ENCODE assay signal across 24 mouse cellular contexts in the genomic region with DNA sequence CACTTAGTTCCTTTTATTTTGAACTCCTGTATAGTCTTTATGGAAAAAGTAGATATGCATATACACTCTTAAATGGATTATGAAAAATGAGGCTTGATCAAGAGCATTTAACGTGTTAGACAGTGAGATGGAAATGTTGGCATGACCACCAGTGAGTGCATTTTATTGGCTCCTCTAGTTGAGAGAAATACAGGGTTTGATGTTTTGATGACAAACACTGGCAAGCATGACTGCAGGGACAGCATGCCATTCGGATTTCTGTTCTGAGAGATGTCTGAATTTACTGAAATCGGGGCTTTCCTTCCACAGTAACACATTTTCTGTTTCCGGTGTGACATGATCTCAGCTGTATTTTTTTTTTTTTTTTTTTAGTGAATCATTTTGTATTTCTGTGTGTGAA. TPM values are rescaled to one million over a fixed set of nuclear protein-coding genes. Genes with fewer than 3 reads are reported as not detected.
"Had no signal": no experiment of that assay in that cellular context is flagged by ENCODE, and none has a peak within 500 bp of the region (broad histone marks: within the 10 kb centered on the region; RNA-seq: fewer than 3 reads in every experiment).

No protein-coding gene starts in this region.

- H3K4me3 ChIP-seq: lung, embryonic 15.5 days; megakaryocyte, embryonic 14.5 days; midbrain, embryonic 13.5 days; midbrain, embryonic 15.5 days; neural tube, embryonic 12.5 days; stomach, embryonic 15.5 days had no signal

- H3K27me3 ChIP-seq: lung, embryonic 15.5 days; midbrain, embryonic 13.5 days; midbrain, embryonic 15.5 days; neural tube, embryonic 12.5 days; stomach, embryonic 15.5 days had no signal

- DNase-seq: lung, adult 2 months; lung, postnatal 14 days; lung, postnatal 36 days; right cerebral cortex, postnatal 14 days; thymus, adult 2 months; thymus, postnatal 25 days; thymus, postnatal 4 days had no signal

- H3K4me2 ChIP-seq: lung, embryonic 15.5 days; midbrain, embryonic 11.5 days; midbrain, embryonic 13.5 days; midbrain, embryonic 15.5 days; neural tube, embryonic 12.5 days; stomach, embryonic 15.5 days had no signal

- ATAC-seq: lung, postnatal 0 days; midbrain, embryonic 13.5 days; midbrain, embryonic 15.5 days had no signal

- H3K27ac ChIP-seq: lung, embryonic 15.5 days; macrophage; midbrain, embryonic 13.5 days; midbrain, embryonic 15.5 days; neural tube, embryonic 12.5 days; stomach, embryonic 15.5 days; stomach, postnatal 0 days had no signal

- H3K4me1 ChIP-seq: lung, embryonic 15.5 days; megakaryocyte, embryonic 14.5 days; midbrain, embryonic 13.5 days; midbrain, embryonic 15.5 days; neural tube, embryonic 12.5 days; stomach, embryonic 15.5 days had no signal

- H3K9me3 ChIP-seq: lung, embryonic 15.5 days; megakaryocyte, embryonic 14.5 days; midbrain, embryonic 13.5 days; midbrain, embryonic 15.5 days; neural tube, embryonic 12.5 days; stomach, embryonic 15.5 days had no signal

- H3K9ac ChIP-seq: lung, embryonic 15.5 days; midbrain, embryonic 13.5 days; midbrain, embryonic 15.5 days; neural tube, embryonic 12.5 days; stomach, embryonic 15.5 days had no signal

- H3K36me3 ChIP-seq: lung, embryonic 15.5 days; midbrain, embryonic 13.5 days; midbrain, embryonic 15.5 days; neural tube, embryonic 12.5 days; stomach, embryonic 15.5 days had no signal

RNA-seq across cellular contexts. Expression of gene 4930583I09Rik, which starts 12.2 kb away (rescaled TPM):
- total RNA-seq: megakaryocyte progenitor cell, adult 5-6 weeks; midbrain, postnatal 0 days; monocyte, adult 5-6 weeks; neutrophil, adult 5-6 weeks had no signal
- polyA plus RNA-seq: lung, adult 2 months; lung, embryonic 15.5 days; lung, postnatal 0 days; macrophage; midbrain, embryonic 11.5 days; midbrain, embryonic 13.5 days; midbrain, embryonic 15.5 days; midbrain, postnatal 0 days; neural tube, embryonic 12.5 days; neural tube, embryonic 14.5 days; spleen, adult 2 months; stomach, embryonic 15.5 days; stomach, postnatal 0 days; thymus, adult 2 months; urinary bladder, adult 2 months had no signal
